Mouse (Mus musculus) ES-Bruce4 (cell line): ENCODE results near the gene Acadvl.

Experiments
- CTCF ChIP-seq: IDR thresholded peaks from one replicate; pipeline ENCODE4 v1.8.1; 2011; ENCODE audit warnings: low read depth, low read length
- POLR2A ChIP-seq: IDR thresholded peaks from one replicate; pipeline ENCODE4 v1.8.1; 2011; ENCODE audit warnings: low read length; ENCODE audit not compliant: insufficient read depth

- no peak for TF ChIP-seq POLR2A
- TF ChIP-seq CTCF: no peak
These were observed 5.2 kb downstream of the Acadvl start for GRCm38 (mm10) chr11:70010033-70010432.
